Mouse (Mus musculus) testis, postnatal 10 days (tissue): ENCODE results near the gene Psmb10.

Source experiments
- DNase-seq: peaks from one replicate; pipeline ENCODE4 v3.0.0; 2021; ENCODE audit warnings: low spot score

Gene Psmb10

DNA sequence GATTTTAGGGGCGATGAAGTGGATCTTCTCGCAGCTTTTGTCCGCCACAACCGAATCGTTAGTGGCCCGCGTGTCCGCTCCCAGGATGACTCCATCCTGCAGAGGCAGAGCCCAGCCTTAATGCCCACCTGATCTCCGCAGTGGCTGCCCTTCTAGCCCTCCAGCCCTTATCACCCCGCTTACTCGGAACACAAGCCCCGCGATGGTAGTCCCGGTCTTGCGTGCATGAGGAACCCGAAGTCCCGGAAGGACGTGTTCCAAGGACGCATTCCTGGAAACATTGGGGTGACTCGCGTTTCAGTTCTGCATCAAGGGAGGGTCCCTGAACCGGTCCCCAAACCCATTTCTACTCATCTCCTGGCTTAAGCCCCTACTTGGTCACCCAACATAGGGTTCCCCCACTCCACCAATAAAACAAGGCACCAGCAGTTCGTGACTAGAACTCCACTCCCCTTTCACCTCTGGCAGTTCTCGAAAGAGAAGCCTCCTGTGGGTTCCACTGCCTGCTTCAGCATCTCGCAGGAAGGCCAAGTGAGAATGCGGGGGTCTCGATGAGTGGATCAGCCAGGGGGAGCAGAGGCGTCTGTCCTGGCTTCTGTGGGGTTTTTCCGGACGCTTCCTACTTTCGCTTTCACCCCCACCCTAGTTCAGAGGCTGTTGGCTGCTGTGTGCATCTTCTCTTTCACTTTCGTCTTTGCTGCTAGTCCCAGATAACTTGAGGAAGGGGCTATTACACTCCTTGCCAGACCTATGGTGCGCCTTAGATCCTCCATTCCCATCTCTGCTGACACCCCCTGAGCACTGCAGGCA lies 543 bp downstream of the Psmb10 start:
- peak; percentile 59 for DNase-seq

DNA sequence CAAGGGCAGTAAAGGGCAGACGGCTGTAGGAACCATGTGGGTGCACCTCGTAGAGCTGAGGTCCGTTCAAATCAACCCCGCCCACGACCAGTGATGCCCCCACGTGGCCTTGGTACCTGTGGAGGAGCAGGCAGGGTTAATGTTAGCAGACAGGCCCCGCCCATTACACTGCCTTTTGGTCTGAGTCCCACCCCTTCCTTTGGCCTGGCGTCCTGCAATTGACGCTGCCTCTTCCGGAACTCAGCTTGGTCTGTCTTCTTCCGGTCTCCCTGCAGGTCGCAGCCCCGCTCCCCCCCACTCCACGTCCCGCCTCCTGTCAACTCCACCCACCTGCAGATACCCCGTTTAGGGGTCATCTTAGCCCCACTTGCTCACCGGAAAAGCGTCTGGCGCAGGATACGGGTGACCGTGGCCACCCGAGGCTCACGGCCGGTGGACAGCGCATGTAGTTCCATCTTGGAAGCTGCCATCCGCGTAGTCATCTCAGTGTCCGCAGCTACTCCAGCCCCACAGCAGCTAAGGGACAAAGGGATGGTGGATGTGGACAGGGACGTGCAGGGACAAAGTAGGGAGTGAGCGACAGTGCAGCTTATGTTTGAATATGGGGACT lies 1.3 kb downstream of the Psmb10 start:
- DNase-seq = peak; percentile 89

DNA sequence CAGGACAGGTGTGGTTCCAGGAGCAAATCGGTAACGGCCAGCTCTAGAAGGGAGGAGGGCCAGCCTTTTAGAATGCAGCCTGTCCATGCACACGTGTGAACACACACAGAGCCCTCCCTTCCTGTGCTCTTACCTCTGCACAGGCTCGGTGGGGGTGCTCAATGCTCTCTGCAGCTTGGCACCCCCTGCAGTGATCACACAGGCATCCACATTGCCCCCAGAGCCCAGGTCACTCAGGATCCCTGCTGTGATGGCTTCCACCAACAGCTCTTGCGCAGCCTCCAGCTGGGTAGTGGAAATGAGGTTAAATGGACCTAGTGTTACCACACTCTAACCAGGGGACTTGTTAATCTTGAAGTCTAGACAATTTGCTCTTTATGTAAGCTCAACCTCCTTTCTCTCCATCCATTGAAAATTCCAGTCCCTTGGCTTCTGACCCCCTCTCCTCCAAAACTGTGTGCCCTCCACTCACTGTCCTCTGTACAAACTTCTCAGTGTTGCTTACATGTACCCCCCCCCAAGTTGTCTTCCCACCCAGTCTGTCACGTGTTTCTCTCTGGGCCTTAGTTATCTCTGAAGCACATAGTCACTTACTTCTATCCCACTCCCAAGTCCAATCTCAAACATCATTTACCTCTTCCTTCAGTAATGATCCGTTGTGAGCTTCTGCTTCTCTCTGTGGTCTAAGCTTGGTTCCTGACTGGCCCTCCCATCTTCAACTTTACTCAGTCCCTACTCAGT lies 2.2 kb downstream of the Psmb10 start:
- peak; percentile 37 for DNase-seq

DNA sequence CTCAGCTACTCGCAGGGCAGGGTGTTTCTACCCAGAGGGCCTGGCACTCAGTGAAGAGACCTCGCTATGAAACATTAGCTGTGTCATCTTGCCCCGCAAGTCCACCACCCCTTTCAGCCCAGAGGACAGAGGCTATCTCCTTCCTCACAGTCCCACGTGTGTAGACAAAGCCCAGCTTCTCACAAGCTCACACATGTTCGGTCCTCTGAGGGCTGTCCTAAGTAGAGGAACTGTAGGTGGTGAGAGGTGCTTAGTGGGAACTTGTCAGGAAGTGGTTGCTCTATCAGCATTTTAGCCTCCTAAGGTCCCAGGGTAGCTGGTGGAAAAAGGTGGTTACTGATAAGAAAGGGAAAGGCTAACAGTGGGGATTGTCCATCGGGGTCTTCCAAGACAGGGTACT lies 3.1 kb downstream of the Psmb10 start:
- no peak for DNase-seq

DNA sequence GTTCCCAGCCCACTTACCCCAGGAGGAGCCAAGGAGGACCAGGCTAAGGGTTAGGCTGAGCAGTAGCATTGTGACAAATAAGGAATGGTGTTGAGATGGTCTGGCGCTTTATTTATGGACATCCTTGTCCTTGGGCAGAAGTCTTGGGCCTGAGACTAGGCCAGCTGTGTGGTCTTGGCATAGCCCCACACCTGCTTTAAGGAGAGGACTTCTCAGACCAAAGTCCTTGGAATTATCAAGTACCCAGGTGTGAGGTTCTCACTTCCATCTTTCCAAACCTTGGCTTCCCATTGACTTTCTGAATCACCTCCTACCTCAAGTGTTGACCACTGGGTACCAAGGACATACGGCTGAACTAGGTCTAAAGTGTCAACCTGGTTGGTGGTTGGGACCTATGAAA lies 4.5 kb downstream of the Psmb10 start, which contains the start of gene Ctrl:
Gene Ctrl, minus strand, starts transcription at position 101 of the 400 bp plus-strand sequence.
- DNase-seq = no peak

DNA sequence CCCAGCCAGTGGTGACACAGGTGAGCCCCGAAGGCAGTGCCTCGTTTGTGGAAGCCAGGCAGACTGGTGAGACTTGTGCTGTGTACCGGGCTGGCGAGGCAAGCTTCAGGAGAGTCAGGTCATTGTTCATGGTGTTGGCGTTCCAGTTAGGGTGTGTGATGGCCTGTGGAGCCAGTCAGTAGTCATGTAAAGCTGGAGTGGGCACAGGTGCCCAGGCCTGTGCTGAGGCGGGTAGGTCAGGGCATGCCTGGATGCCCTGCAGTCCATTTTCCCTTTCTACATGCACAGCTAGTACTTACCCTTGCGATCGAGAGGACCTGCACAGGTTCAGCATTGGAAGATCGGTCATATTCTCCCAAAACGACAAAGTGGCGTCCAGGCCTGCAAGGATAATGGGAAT lies 5.7 kb downstream of the Psmb10 start:
- peak; percentile 44 for DNase-seq

DNA sequence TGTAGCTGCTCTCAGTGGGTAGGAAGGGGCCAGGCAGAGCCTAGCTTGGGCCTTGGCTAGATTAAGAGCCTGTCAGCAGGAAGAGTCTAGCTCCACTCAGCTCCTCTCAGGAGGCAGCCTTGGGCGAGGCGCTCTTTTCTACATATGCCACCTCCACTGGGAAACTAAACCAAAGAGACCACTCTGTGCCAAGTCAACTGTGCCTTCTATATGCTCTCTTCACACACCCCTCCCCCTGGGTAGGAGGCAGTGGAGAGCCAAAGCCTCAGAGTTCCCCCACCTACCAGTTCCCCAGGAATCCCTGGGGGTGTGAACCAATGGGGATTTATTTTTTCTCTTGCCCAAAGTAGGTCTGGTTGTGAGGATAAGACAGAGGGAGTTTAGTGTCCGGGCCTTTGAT lies 7.0 kb downstream of the Psmb10 start:
- DNase-seq = no peak

DNA sequence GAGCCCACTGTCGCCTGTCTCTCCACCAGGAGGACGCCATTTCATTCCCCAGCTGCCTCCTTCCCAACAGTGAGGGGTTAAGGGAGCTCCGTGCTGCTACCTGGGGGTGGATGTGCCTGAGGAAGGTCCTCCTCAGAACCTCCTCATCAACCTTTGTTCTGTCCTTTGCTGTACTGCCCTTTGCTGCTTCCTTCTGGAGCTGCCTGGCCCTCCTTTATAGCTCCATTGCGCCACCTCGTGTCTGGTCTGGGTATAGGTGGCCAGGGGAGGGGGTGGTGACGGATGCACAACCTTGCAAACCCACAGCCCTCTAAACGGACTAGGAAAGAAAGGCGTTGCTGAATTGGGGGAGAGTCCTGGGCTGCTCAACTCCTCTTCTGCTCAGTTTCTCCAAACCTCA lies 7.6 kb downstream of the Psmb10 start:
- peak; percentile 96 for DNase-seq

DNA sequence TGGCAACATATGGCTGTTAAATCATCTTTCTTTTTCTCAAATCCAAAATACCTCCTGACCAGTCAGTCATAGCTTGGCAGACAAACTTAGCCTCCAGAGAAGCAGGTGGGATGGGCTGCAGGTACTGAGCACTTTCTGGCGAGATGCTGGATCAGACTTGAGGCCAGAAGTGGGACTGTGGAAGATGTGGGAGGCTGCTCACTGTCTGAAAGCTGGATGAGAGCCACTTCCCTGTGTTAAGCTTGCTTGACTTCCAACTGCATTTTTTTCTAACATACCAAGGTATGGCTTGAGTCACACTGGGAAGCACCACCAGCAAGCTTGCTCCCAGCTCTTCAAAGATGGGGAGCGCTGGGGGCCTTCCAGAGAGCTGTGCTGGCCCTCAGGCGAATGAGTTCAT lies 13.1 kb downstream of the Psmb10 start:
- DNase-seq = peak; percentile 42

DNA sequence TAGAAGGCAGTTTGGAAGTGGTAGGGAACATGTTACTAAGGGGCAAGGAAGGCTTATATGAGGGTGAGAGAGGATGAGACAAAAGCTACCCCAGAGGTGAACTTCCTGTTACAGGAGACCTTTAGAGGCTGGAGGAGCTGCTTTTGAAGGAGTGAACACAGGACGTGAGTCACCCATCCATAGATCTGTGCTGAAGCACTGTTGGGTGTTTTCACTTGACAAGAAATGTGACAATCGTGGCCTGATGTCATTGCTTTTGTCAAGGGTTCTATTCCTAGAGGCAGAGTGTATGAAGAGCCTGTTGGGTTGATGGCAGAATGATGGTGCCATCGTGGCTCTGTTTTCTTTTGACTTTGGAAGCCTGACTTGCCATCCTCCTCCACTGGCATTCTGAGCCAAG lies 18.9 kb downstream of the Psmb10 start:
- DNase-seq = no peak

DNA sequence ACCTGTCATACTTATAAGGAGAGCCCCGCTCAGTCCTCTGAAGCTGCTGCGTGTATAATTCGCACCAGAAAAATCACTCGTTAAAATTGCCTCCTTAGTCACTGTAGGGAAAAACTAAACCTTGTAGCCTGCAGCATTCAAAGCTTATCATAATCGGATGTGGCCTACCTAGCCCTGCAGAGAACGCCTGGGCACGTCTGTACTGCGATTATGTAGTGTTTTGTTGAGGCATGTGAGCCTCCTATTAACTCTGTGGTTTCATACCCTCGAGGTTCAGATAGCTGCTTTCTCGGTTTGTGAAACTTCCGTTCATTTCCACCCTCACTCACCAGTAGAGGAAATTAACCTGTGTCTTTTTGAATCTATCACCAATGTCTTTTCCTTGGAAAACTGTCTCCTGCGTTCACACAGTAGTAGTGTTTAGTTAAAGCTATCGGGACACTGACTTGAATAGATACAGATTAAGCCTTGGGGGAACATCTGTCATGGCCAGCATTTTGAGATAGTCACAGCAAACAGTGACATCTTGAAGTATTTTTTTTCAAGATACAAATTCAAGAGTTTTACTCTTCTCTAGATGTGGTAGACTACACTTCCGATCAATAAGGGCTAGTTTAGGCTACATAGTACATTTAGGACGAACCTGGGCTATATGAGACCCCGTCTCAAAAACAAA lies 37.2 kb downstream of the Psmb10 start:
- no peak for DNase-seq

DNA sequence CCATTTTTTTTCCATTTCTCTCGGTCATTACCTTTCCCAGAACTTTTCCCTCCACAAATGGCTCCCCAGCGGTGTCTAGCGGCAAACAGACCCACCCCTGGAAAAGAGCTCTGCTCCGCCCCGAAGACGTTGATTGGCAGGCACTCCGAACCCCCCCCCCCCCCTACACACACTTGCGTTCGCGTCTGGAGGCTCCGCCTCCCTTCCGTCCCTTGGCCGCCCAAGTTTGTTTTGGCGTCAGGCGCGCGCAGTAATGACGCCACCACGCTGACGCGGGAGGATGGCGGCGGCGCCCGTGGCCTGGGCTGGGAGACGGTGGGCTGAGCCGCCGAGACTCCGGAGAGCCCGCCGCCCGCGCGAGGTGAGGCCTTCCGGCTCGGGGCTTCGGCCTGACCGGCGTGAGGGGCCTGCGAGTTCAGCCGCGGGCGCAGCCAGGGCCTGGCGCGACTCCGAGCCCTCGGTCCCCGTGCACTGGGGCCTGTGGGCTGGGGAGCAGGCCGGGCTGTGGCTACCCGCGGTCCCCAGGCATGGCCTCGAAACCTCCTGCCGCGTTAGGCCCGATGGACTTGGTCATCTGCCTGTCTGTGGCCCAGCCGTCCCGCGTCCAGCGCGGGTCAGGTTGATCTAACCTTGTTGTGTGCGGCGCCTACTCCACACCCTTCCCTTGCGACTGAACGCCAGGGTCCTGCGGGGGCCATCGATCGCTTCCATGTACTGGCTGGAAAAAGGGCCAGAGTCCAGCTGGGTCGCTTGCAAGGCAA lies 37.9 kb downstream of the Psmb10 start, which contains the start of gene Pskh1:
Gene Pskh1, plus strand, starts transcription at position 262 of the 761 bp plus-strand sequence.
- DNase-seq = peak; percentile 95

DNA sequence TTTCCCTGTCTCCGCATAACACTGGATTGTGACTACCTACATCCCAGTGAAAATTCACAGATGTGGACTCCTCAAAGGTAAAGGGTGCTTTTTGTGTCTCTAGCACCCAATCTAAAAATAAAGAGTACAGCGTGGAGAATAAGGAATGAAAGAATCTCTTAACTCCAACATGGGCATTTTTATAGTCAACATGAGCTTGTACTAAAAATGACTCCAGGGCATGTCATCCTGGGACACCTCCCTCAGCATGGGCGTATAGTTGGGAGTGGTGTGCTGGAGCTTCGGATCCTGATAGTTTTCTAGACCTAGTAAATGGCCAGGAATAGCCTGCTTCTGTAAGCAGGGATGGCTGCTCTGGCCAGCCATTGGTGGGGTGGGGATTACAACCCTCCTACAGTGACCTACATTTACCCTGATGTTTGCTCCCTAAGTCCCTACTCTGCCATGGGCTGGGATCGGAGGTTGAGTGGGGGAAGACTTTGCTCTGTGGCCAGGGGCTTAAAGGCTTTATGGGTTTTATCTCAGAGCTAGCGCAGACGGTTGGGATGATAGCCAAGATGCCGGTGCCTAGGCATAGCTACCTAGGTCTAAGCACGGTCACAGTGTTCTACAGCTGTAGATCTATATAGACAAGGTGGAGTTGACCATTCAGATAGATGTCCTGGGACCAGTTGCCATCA lies 40.3 kb downstream of the Psmb10 start:
- DNase-seq = no peak

DNA sequence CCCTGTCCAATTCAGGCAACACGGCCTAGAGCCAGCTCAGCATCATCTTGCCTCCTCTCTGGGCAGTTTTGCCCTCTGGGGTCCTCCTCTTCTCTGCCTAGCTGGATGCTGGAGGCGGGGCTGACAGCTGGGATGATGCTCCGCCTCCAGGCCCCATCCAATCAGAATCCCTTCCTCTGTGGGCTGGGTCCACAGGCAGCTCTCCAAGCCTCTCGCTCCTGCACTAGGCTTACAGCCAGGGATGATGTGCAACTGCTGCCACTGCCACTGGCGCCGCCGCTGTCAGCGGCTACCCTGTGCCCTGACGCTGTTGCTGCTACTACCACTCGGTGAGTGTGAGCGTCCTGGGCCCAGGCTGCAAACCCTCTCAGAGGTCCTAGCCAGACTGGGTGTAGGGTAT lies 44.9 kb downstream of the Psmb10 start, which contains the start of gene Nrn1l:
Gene Nrn1l, plus strand, starts transcription at position 229 of the 400 bp plus-strand sequence.
- DNase-seq = peak; percentile 81

DNA sequence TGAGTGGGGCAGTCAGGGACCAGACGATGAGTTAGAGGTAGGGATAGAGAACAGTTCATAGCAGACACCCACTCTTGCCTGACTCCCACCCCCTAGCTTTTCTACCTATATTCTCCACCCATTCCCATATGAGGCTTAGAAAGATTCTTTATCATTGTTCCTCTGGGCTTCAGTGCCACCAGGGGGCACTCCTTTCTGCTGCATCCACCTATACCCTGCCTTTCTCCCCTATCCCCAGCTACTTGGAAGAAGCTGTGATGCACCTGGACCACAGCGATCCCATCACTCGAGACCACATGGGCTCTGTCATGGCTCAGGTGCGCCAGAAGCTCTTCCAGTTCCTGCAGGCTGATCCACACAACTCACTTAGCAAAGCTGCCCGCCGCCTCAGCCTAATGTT lies 45.8 kb downstream of the Psmb10 start:
- peak; percentile 56 for DNase-seq

DNA sequence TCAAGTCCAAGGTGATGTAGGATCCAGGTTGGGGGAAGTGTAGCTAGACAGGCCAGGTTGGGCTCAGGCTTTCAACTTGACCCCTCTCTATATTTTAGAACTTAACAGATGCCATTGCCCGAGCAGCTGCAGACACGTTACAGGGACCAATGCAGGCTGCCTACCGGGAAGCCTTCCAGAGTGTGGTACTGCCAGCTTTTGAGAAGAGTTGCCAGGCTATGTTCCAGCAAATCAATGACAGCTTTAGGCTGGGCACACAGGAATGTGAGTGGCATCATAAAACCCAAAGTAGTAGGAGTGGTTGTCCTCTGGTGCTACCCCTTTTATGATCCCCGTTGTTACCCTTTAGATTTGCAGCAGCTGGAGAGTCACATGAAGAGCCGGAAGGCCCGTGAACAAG lies 47.4 kb downstream of the Psmb10 start:
- DNase-seq = no peak

DNA sequence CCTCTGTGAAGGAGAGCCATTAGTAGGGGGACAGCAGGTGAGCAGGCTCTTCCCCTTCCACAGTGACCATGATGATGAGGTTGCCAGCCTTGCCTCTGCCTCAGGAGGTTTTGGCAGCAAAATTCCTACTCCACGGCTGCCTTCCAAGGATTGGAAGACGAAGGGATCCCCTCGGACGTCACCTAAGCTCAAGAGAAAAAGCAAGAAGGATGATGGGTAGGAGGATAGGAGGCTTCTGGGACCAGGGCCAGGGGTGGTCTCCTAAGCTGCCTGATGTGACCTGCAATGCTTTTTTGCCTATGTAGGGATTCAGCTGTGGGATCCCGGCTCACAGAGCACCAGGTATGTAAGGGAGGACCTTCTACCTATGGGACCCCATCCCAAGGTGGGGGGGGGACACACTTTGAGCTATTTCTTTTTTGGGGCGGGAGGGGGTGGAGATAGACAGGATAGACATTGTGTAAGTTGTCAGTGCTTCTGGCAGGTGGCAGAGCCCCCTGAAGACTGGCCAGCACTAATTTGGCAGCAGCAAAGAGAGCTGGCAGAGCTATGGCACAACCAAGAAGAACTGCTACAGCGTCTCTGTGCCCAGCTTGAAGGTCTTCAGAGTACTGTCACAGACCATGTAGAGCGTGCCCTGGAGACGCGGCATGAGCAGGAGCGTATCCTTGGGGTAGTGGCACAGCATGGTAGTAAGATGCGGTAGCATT lies 48.3 kb downstream of the Psmb10 start:
- no peak for DNase-seq
